Mouse (Mus musculus) midbrain, embryonic 11.5 days (tissue): ENCODE data around the gene Mrpl53. TPM values are rescaled to one million over a fixed set of nuclear protein-coding genes. Genes with fewer than 3 reads are reported as not detected.
A peak's percentile ranks its signal among the peaks of the same experiment; 100 is the strongest.

Experiments used
- ATAC-seq: fragments of 200-750 bp; cut with Nextera tagmentation; 2 replicates; pipeline ENCODE4 v1.8.0; 2017; ENCODE audit warnings: moderate TSS enrichment, moderate library complexity; ENCODE audit not compliant: low FRiP score
- DNase-seq: peaks from one replicate; pipeline ENCODE4 v3.0.0; 2015; ENCODE audit warnings: low spot score; ENCODE audit errors: missing footprints
- H3K27ac ChIP-seq: fragments of 300-500 bp; sonication (generic); 2 replicates; pipeline ENCODE4 v1.5.1; 2014; ENCODE audit warnings: low read depth, low read length
- H3K27me3 ChIP-seq: fragments of 300-500 bp; sonication (generic); 2 replicates; pipeline ENCODE4 v1.6.1; 2014; ENCODE audit warnings: mild to moderate bottlenecking, low read length, moderate library complexity, mixed read lengths; ENCODE audit not compliant: control insufficient read depth, insufficient read depth
- H3K36me3 ChIP-seq: fragments of 300-500 bp; sonication (generic); 2 replicates; pipeline ENCODE4 v1.6.1; 2014; ENCODE audit warnings: mild to moderate bottlenecking, low read length, moderate library complexity, mixed read lengths; ENCODE audit not compliant: control insufficient read depth, insufficient read depth
- H3K4me1 ChIP-seq: fragments of 300-500 bp; sonication (generic); 2 replicates; pipeline ENCODE4 v1.6.1; 2014; ENCODE audit warnings: low read length; ENCODE audit not compliant: control insufficient read depth, insufficient read depth
- H3K4me2 ChIP-seq: fragments of 300-500 bp; sonication (generic); 2 replicates; pipeline ENCODE4 v1.6.1; 2014; ENCODE audit warnings: mild to moderate bottlenecking, moderate library complexity
- H3K4me3 ChIP-seq: fragments of 300-500 bp; sonication (generic); 2 replicates; pipeline ENCODE4 v1.5.1; 2014; ENCODE audit warnings: low read depth, low read length
- H3K9ac ChIP-seq: fragments of 300-500 bp; sonication (generic); 2 replicates; pipeline ENCODE4 v1.6.1; 2014; ENCODE audit warnings: low read length
- H3K9me3 ChIP-seq: fragments of 300-500 bp; sonication (generic); 2 replicates; pipeline ENCODE4 v1.6.1; 2016; ENCODE audit warnings: low read length; ENCODE audit not compliant: control insufficient read depth
- WGBS: fragments of 180-500 bp; shearing (Covaris S2); extraction: QIAGEN DNeasy Blood & Tissue Kit; methylation state at CpG from one replicate; pipeline ENCODE4 v1.1.7; 2014; 5-methylcytosine and 5-hydroxymethylcytosine counted together
- polyA plus RNA-seq: library from polyadenylated mRNA; unstranded; fragments of >200 nt; fragmentation: Nextera tagmentation; extraction: Ambion mirVana; gene quantifications from 2 replicates; pipeline ENCODE4 v1.2.1, GENCODE M21; 2014

The Mrpl53 gene
- polyA plus RNA-seq, 1 experiment from 2014 or later = 130 TPM

DNA sequence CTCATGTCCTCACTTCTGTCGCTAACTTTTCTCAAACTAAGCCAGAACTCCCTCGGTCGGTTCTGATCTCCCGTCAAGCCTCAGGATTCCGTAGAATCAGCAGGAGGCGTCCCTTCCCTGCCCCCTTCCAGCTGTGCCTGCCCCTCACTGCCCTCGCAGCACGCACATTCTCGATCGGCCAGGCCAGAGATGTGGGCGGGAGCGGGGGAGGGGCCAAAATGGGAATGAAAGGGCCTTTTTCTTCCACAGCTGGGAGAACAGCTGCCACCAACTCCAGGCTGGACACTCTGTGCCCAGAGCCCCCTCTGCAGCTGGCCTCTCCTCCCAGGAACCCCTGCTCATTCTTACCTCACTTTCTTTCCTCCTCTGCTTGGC lies 28.7 kb downstream of the Mrpl53 start:
- H3K4me3 ChIP-seq = peak overlapping the region; percentile 51
- H3K4me1 ChIP-seq = peaks cover 46% of the 10 kb centered on the region
- H3K27me3 ChIP-seq = peaks cover 7% of the 10 kb centered on the region
- peak overlapping the region; percentile 97 for H3K9ac ChIP-seq
- H3K9me3 ChIP-seq = no peaks in the 10 kb centered on the region
- ATAC-seq (peak; percentile 78), DNase-seq (peak; percentile 99)
- no peaks in the 10 kb centered on the region for H3K36me3 ChIP-seq
- under 1% methylated on average over 12 of the region's 12 CpGs for WGBS
- H3K4me2 ChIP-seq = peak overlapping the region; percentile 86
- H3K27ac ChIP-seq = peak overlapping the region; percentile 99

DNA sequence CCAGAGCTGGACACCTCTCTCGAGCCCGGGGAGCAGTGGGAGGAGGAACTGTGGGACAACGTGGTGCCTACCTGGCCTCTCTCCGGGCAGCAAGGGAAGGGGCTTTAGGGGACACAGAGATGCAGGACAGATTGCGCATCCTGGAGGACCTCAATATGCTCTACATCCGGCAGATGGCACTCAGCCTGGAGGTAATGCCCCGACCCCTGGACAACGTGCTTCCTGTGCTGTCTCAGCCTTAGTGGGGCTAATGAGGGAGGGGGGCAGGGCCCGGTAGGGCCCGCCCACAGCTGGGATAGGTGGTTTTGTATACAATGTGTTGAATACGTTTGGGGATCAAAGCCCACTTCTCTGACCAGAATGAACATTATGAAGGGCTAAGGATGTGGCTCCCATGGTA lies 29.2 kb downstream of the Mrpl53 start:
- Histone ChIP-seq H3K27ac (peak overlapping the region; percentile 99), H3K27me3 (peaks cover 7% of the 10 kb centered on the region), H3K4me1 (peaks cover 46% of the 10 kb centered on the region), H3K36me3 (no peaks in the 10 kb centered on the region), H3K9me3 (no peaks in the 10 kb centered on the region), H3K9ac (peak overlapping the region; percentile 97), H3K4me3 (peak overlapping the region; percentile 51), H3K4me2 (peak overlapping the region; percentile 86)
- ATAC-seq (peak; percentile 54), DNase-seq (no peak)
- WGBS = under 1% methylated on average over 11 of the region's 11 CpGs

DNA sequence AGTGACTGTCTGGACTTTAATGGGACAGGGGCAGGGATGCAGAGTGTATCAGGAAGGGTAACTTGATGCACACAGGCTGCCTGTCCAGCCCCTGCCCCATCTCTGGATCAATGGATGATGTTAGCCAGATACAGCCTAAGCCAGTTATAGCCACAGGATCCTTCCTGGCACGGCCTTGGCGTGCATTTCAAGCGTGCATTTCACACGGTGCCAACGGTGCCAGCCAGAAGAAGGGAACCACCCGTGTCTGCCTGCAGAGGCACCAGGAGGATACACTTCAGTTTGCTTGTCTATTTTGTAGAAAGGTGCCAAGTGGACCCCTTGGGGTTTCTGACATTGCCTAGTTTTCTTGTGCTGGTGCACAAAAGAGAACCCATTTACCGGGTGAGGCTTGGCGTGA lies 31.2 kb downstream of the Mrpl53 start:
- H3K4me2 ChIP-seq = no peak overlapping the region
- H3K36me3 ChIP-seq = no peaks in the 10 kb centered on the region
- peaks cover 46% of the 10 kb centered on the region for H3K4me1 ChIP-seq
- ATAC-seq (no peak), DNase-seq (no peak)
- H3K27me3 ChIP-seq = peaks cover 7% of the 10 kb centered on the region
- H3K9ac ChIP-seq = no peak overlapping the region
- no peak overlapping the region for H3K4me3 ChIP-seq
- no peak overlapping the region for H3K27ac ChIP-seq
- WGBS = 93% methylated on average over 8 of the region's 8 CpGs
- no peaks in the 10 kb centered on the region for H3K9me3 ChIP-seq

DNA sequence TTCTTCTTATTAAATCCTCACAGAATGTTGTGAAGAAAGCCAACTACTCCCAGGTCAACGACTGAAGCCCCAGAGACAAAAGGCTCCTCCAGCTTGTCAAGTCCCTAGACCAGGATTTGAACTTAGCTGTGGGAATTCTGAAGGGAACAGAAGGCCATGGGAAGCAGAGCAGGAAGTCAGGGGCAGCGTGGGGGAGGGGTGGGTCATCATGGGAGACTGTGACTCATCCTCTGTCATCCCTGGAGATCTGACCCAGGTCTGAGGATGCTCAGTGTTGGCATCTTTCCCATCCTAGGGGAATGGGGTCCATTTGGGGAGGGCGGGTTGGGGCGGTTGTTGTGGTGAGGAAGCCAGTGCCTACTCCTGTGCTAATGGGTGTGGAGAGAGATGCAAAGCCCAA lies 32.8 kb downstream of the Mrpl53 start:
- Histone ChIP-seq H3K4me3 (no peak overlapping the region), H3K9me3 (no peaks in the 10 kb centered on the region), H3K4me1 (peaks cover 33% of the 10 kb centered on the region), H3K27ac (no peak overlapping the region), H3K27me3 (no peaks in the 10 kb centered on the region; the same call in 1 of the 2 replicates), H3K4me2 (peak overlapping the region; percentile 54), H3K9ac (no peak overlapping the region), H3K36me3 (no peaks in the 10 kb centered on the region)
- WGBS = 28% methylated on average over 4 of the region's 4 CpGs
- ATAC-seq = no peak
- DNase-seq = no peak

DNA sequence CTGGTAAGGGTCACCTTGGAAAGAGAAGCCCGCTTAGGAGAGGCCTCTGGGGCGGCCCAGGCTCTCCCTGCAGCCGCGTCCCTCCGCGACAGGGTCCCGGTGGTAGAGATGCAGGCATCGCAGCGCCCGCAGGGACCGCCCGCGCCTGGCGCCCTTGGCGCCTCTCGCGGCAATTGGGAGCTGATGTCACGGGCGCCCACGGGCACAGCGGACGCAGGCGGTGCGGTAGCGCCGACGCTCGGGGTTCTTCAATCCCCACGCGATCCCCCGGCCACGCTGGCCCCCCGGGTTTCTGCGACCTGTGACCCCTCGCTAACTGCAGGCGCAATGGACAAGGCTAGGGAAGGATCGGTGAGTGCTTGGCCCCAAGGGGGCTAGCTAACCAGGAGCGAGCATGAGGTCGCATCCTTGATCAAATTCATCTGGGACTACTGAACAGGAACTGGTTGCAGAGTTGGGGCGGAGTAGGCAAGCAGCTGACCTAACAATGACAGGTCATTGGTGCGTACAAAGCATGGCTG lies 33.4 kb downstream of the Mrpl53 start:
- H3K4me1 ChIP-seq = peaks cover 27% of the 10 kb centered on the region
- DNase-seq = peak; percentile 88
- peak overlapping the region; percentile 54 for H3K4me2 ChIP-seq
- H3K9ac ChIP-seq = peak overlapping the region; percentile 57
- ATAC-seq = peak; percentile 22; the same call in 1 of the 2 replicates
- H3K9me3 ChIP-seq = no peaks in the 10 kb centered on the region
- 3% methylated on average over 41 of the region's 41 CpGs for WGBS
- no peaks in the 10 kb centered on the region for H3K36me3 ChIP-seq
- H3K27ac ChIP-seq = no peak overlapping the region
- H3K27me3 ChIP-seq = no peaks in the 10 kb centered on the region; the same call in 1 of the 2 replicates
- H3K4me3 ChIP-seq = peak overlapping the region; percentile 31

DNA sequence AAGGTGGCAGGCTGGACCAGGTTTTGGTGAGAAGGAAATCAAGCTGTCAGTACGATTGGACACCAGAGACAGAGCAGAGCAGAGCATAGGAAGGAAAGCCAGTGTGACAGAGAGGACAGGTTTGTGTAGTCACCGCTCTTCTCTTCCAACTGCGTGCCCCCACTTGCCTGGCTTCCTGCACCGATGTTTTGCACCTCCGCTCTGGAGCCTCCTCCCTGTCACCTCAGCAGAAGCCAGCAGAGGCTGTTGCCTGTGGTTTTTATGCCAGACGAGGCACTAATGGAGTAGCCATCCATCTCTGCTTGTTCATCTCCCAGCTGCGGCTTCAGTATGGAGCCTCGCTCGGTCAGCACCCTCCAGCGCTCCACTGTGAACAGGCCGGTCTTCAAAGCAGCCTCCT lies 34.0 kb downstream of the Mrpl53 start:
- H3K4me1 ChIP-seq = peaks cover 24% of the 10 kb centered on the region
- H3K9me3 ChIP-seq = no peaks in the 10 kb centered on the region
- H3K4me3 ChIP-seq = no peak overlapping the region
- H3K27ac ChIP-seq = no peak overlapping the region
- H3K36me3 ChIP-seq = no peaks in the 10 kb centered on the region
- no peak overlapping the region for H3K4me2 ChIP-seq
- H3K27me3 ChIP-seq = no peaks in the 10 kb centered on the region; the same call in 1 of the 2 replicates
- 53% methylated on average over 11 of the region's 11 CpGs for WGBS
- DNase-seq (no peak), ATAC-seq (no peak; the same call in 1 of the 2 replicates)
- no peak overlapping the region for H3K9ac ChIP-seq

DNA sequence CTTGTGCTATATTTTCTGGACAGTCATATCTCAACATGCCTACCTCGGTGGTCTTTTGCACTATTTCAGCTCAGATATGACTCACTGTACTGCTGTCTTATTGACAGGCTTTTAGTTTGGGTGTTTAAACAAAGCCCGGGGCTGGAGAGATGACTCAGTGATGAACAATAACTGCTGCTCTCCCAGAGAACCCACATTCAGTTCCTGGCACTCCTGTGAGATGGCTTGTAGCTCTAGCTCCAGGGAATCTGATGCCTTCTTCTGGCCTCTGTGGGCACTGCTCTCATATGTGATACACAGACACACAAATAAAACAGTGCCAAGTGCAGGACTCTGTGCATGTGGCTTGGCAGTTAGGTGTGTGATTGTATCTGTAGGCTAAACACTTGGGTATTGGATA lies 36.4 kb downstream of the Mrpl53 start:
- Histone ChIP-seq H3K4me3 (no peak overlapping the region), H3K9ac (no peak overlapping the region), H3K27me3 (no peaks in the 10 kb centered on the region; the same call in 1 of the 2 replicates), H3K9me3 (no peaks in the 10 kb centered on the region), H3K4me2 (no peak overlapping the region), H3K36me3 (0 out of 2 replicates have a peak, but pooled peaks cover 5% of the 10 kb centered on the region), H3K4me1 (peaks cover 10% of the 10 kb centered on the region), H3K27ac (no peak overlapping the region)
- DNase-seq (no peak), ATAC-seq (no peak)
- 73% methylated on average over 2 of the region's 2 CpGs for WGBS

DNA sequence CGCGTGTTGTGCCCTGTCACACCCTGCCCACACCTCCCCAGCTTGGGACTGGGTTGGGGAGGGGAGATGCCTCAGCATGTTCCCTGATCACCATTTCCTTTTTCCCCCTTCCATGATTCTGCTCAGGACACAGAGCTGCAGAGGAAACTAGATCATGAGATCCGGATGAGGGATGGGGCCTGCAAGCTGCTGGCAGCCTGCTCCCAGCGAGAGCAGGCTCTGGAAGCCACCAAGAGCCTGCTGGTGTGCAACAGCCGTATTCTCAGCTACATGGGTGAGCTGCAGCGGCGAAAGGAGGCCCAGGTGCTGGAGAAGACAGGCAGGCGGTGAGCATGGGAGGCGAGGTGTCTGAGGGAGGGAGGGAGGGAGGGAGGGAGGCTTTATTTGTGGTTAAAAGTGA lies 37.0 kb downstream of the Mrpl53 start:
- Histone ChIP-seq H3K27me3 (no peaks in the 10 kb centered on the region; the same call in 1 of the 2 replicates), H3K27ac (no peak overlapping the region), H3K4me1 (peaks cover 12% of the 10 kb centered on the region), H3K4me3 (no peak overlapping the region), H3K9me3 (no peaks in the 10 kb centered on the region), H3K36me3 (0 out of 2 replicates have a peak, but pooled peaks cover 5% of the 10 kb centered on the region), H3K4me2 (no peak overlapping the region), H3K9ac (no peak overlapping the region)
- ATAC-seq (no peak), DNase-seq (no peak)
- 78% methylated on average over 9 of the region's 9 CpGs for WGBS

DNA sequence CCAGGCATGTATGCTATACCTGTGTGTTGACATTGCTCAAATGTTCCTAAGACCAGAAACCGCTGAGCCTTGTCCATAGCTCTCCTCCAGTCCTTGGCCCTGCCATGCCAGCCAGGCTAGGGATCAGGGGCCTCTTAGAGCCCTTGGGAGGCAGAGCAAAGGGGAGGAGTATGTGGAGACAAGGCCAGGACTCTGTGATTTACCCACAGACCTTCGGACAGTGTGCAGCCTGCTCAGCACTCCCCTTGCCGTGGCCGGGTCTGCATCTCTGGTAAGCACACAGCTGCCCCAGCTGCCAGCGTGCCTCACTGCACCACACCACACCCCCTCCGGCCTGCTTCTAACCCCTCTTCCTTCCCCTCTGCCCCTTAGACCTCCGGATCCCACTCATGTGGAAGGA lies 38.4 kb downstream of the Mrpl53 start:
- no peak for DNase-seq
- Histone ChIP-seq H3K9ac (no peak overlapping the region), H3K9me3 (no peaks in the 10 kb centered on the region), H3K27me3 (no peaks in the 10 kb centered on the region; the same call in 1 of the 2 replicates), H3K4me2 (no peak overlapping the region), H3K36me3 (0 out of 2 replicates have a peak, but pooled peaks cover 5% of the 10 kb centered on the region), H3K27ac (no peak overlapping the region), H3K4me3 (no peak overlapping the region), H3K4me1 (peaks cover 12% of the 10 kb centered on the region)
- 53% methylated on average over 7 of the region's 7 CpGs for WGBS
- ATAC-seq = no peak
